Comparison of ENCODE assay signal across 15 mouse cellular contexts in genomic region chr1:91984507-91984906, GRCm38 (mm10).
DNase-seq lines count a peak whose midpoint lies in the region; ATAC-seq lines count a peak whose summit lies in the region.
"Had no signal": no experiment of that assay in that cellular context is flagged by ENCODE, and none has a peak within 500 bp of the region (broad histone marks: within the 10 kb centered on the region; RNA-seq: fewer than 3 reads in every experiment).

No protein-coding gene starts in this region.

- no peak overlapping the region for H3K4me3 ChIP-seq in hindbrain, embryonic 12.5 days
- H3K4me3 ChIP-seq: embryonic facial prominence, embryonic 10.5 days; heart, embryonic 15.5 days; layer of hippocampus, adult 2 months; lung, embryonic 15.5 days had no signal

- no peaks in the 10 kb centered on the region for H3K27me3 ChIP-seq in hindbrain, embryonic 12.5 days
- H3K27me3 ChIP-seq: heart, embryonic 15.5 days; lung, embryonic 15.5 days had no signal

- H3K9me3 ChIP-seq in hindbrain, embryonic 12.5 days (replicated peaks), result no peaks in the 10 kb centered on the region
- H3K9me3 ChIP-seq: embryonic facial prominence, embryonic 10.5 days; heart, embryonic 15.5 days; lung, embryonic 15.5 days had no signal

- no peak overlapping the region for H3K9ac ChIP-seq in hindbrain, embryonic 12.5 days
- H3K9ac ChIP-seq: heart, embryonic 15.5 days; lung, embryonic 15.5 days had no signal

- peak; percentile 8 for DNase-seq in thymus, postnatal 0 days (ENCODE audit: low spot score)
- no peak for DNase-seq in thymus, postnatal 36 days
- DNase-seq in c-Kit-positive CD71-negative TER-119-negative erythroid progenitor cells, embryonic 14.5 days (ENCODE audit: low read depth), result peak; percentile 12
- peak; percentile 62 for DNase-seq in lung, postnatal 36 days
- DNase-seq in spleen, adult 12 weeks (ENCODE audit: low spot score), result no peak
- DNase-seq: cerebellum, adult 9-10 months; right cerebral cortex, postnatal 14 days had no signal

- H3K27ac ChIP-seq in hindbrain, embryonic 12.5 days, result no peak overlapping the region
- H3K27ac ChIP-seq: embryonic facial prominence, embryonic 10.5 days; heart, embryonic 15.5 days; hindbrain, postnatal 0 days; layer of hippocampus, adult 2 months; lung, embryonic 15.5 days had no signal

- peak; percentile 79 for ATAC-seq in neutrophil, adult 5-6 weeks (ENCODE audit: extremely low read depth, insufficient number of reproducible peaks, low FRiP score, poor library complexity, severe bottlenecking)
- ATAC-seq in hindbrain, embryonic 12.5 days (ENCODE audit: low FRiP score), result no peak
- ATAC-seq: hindbrain, postnatal 0 days; midbrain, embryonic 16.5 days had no signal

- H3K4me1 ChIP-seq in hindbrain, embryonic 12.5 days, result no peaks in the 10 kb centered on the region
- H3K4me1 ChIP-seq: embryonic facial prominence, embryonic 10.5 days; lung, embryonic 15.5 days had no signal

- WGBS in hindbrain, embryonic 12.5 days, result 92% methylated on average over 8 of the region's 8 CpGs

- no peak overlapping the region for H3K4me2 ChIP-seq in hindbrain, embryonic 12.5 days (replicated peaks)
- H3K4me2 ChIP-seq: heart, embryonic 15.5 days; lung, embryonic 15.5 days had no signal

- peaks cover 80% of the 10 kb centered on the region for H3K36me3 ChIP-seq in hindbrain, embryonic 12.5 days

Comparison
In these comparisons a context has a peak if more than half of its experiments do, and no peak if none do; other contexts are left out.
1. DNase-seq: peak in thymus, postnatal 0 days (single experiment), c-Kit-positive CD71-negative TER-119-negative erythroid progenitor cells, embryonic 14.5 days (single experiment) and lung, postnatal 36 days (single experiment); none in thymus, postnatal 36 days (0 of 2) and spleen, adult 12 weeks (single experiment).